Mouse (Mus musculus): ENCODE results near the gene Sh3pxd2a. TPM values are rescaled to one million over a fixed set of nuclear protein-coding genes. Genes with fewer than 3 reads are reported as not detected.
A peak's percentile ranks its signal among the peaks of the same experiment; 100 is the strongest.

Gene Sh3pxd2a
- polyA plus RNA-seq, 1 experiment from 2014 or later, result 7.4 TPM

DNA sequence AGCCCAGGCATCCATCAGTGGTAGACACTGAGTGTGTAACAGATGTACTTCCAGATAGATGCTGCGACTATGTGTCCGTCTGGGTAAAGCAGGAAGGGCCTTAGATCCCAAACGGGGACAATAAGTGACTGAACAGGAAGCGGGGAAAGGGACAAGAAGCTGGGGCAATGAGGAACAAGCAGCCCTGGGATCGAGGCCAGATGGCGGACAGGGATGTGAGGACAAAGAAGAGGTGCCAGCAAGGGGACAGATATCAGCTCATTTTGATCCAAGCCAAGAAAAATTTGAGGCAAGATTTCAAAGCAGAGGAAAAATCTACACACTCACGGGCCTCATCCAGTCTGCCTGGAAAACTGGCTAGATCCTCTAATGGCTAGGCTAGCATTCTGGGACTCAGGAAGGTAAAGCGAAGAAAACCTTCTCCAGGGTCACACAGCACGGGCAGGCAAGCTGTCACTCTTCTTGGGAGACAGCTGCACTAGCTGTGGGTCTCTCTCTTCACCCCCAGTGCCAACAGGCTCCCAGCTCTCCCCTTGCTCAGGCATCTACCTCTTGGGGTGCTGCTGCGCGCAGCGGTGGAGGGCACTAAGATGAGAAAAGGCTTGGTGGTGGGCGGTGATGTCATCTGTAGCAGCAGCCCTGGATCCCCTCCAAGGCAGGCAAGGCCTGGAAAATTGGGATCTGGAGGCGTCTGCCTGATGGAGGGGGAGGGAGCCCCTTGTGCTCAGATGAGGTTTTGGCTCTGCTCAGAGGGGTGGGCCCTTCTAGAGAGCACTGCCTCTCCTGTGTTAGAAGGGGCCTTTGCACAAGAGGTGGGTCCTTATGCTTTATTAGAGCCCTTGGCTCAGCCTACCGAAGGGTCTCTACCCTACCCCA lies 146.9 kb downstream of the Sh3pxd2a start:
- Histone ChIP-seq H3K9me3 (replicated peaks; ENCODE audit: control insufficient read depth, low read length) (no peaks in the 10 kb centered on the region), H3K27me3 (ENCODE audit: control insufficient read depth, insufficient read depth, low read length) (no peaks in the 10 kb centered on the region), H3K27ac (replicated peaks; ENCODE audit: low read depth, low read length) (no peak overlapping the region), H3K36me3 (replicated peaks; ENCODE audit: control insufficient read depth, insufficient read depth, low read depth, low read length) (no peaks in the 10 kb centered on the region), H3K9ac (replicated peaks; ENCODE audit: low read length) (no peak overlapping the region), H3K4me3 (ENCODE audit: low read depth, low read length) (no peak overlapping the region), H3K4me2 (ENCODE audit: low read depth, low read length) (no peak overlapping the region), H3K4me1 (ENCODE audit: control insufficient read depth, insufficient read depth, low read length) (peaks cover 14% of the 10 kb centered on the region)
- no peak for DNase-seq (ENCODE audit: low spot score)
- 68% methylated on average over 15 of the region's 15 CpGs for WGBS
- ATAC-seq (replicated peaks; ENCODE audit: insufficient number of reproducible peaks, low FRiP score, low TSS enrichment, low read depth), result no peak

DNA sequence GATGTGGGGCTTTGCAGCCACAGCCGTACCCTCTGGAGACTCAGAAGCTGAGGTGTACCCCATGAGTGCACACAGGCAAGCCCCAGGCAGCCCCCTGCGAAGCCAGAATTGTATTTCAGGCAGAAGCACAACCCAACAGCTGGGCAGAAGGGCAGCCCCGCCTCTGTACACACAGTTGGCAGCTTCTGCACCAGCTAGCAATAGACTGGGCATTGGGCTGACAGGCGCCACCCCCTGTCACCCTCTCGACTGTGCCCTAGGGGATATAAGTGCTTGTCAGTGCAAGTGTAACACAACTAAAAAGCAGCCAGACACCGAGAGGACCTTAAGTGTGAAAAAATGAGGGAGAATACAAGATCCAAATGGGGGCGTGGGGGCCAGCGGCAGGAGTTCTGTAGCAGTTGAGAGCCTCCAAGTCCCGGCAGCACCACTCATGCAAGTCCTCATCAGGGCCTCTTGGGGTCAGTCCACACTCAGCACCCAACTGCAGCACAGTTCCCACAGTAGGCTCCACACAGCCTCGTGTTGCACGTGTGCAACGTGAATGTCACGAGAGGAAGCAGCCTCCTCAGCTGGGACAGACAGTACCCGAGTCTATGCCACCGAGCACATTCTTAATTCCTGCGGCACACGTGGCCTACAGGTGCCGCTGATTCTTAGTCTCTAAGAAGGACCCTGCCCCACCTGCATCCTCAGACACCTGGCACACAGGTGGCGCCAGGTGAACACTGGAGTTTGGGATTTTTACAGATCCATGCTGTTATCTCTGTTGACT lies 147.7 kb downstream of the Sh3pxd2a start:
- no peak for ATAC-seq (replicated peaks; ENCODE audit: insufficient number of reproducible peaks, low FRiP score, low TSS enrichment, low read depth)
- H3K4me3 ChIP-seq (ENCODE audit: low read depth, low read length), result no peak overlapping the region
- H3K9ac ChIP-seq (replicated peaks; ENCODE audit: low read length), result 0 out of 2 replicates have a peak overlapping the region, but pooled peaks have one; percentile 4
- no peak overlapping the region for H3K27ac ChIP-seq (replicated peaks; ENCODE audit: low read depth, low read length)
- no peak overlapping the region for H3K4me2 ChIP-seq (ENCODE audit: low read depth, low read length)
- no peaks in the 10 kb centered on the region for H3K36me3 ChIP-seq (replicated peaks; ENCODE audit: control insufficient read depth, insufficient read depth, low read depth, low read length)
- H3K4me1 ChIP-seq (ENCODE audit: control insufficient read depth, insufficient read depth, low read length), result peaks cover 15% of the 10 kb centered on the region
- H3K27me3 ChIP-seq (ENCODE audit: control insufficient read depth, insufficient read depth, low read length), result no peaks in the 10 kb centered on the region
- no peaks in the 10 kb centered on the region for H3K9me3 ChIP-seq (replicated peaks; ENCODE audit: control insufficient read depth, low read length)
- WGBS, result 66% methylated on average over 19 of the region's 19 CpGs
- DNase-seq (ENCODE audit: low spot score), result no peak

DNA sequence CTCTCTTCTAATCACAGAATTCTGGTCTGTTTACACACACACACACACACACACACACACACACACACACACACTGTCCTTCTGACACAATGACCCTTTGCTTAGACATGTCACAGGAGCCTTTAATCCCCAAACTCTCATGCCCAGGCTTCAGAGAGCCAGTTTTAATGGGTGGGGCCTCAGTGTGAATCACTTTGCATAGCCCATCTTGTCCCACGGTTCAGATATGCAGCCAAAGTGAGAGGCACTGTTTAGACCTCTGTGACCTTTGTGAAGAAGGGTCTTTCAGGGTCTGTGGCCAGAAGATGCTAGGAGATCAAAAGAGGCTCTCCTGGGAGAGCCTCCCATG lies 148.3 kb downstream of the Sh3pxd2a start:
- H3K27ac ChIP-seq (replicated peaks; ENCODE audit: low read depth, low read length), result no peak overlapping the region
- DNase-seq (ENCODE audit: low spot score) (no peak), ATAC-seq (replicated peaks; ENCODE audit: insufficient number of reproducible peaks, low FRiP score, low TSS enrichment, low read depth) (no peak)
- no peaks in the 10 kb centered on the region for H3K36me3 ChIP-seq (replicated peaks; ENCODE audit: control insufficient read depth, insufficient read depth, low read depth, low read length)
- peaks cover 16% of the 10 kb centered on the region for H3K4me1 ChIP-seq (ENCODE audit: control insufficient read depth, insufficient read depth, low read length)
- H3K4me2 ChIP-seq (ENCODE audit: low read depth, low read length), result no peak overlapping the region
- no peaks in the 10 kb centered on the region for H3K9me3 ChIP-seq (replicated peaks; ENCODE audit: control insufficient read depth, low read length)
- no peaks in the 10 kb centered on the region for H3K27me3 ChIP-seq (ENCODE audit: control insufficient read depth, insufficient read depth, low read length)
- WGBS, result 19% methylated on average over 1 of the region's 1 CpGs
- 0 out of 2 replicates have a peak overlapping the region, but pooled peaks have one; percentile 4 for H3K9ac ChIP-seq (replicated peaks; ENCODE audit: low read length)
- H3K4me3 ChIP-seq (ENCODE audit: low read depth, low read length), result no peak overlapping the region

DNA sequence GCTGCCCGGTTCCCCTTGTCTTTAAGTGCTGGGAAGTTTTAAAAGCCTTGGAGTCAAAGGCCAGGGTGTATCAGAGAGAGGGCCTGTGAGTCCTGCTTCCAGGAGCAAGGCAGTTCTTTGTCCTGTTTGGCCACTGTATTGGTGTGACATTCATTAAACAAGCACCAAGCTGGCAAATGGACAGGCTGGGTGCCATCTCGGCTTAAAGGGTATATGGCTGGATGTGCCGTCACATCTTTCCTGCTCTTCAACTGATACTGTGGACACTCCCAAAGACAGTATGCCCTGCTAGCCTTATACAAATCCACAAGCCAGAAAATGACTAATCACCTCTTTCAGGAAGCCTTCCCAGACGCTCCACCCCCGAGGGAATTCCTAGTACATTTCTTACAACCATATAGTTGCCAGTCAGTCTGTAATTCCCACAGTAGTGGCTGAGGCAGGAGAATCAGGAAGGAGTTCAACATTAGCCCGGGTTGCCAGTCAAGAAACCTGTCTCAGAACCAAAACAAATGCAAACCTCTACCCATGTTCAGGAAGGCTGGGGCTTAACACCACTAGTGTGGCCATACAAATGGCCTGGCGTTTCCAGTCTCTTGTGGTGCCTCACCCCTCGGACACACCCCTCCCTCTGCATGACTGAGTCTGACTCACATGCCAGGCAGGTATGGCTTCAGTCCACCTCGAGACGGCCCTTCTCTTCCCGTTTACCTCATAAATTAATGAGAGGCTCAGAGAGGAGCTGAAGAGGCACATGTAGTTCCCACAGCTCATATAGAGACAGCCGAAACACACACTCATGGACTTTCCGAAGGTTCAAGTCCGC lies 148.9 kb downstream of the Sh3pxd2a start:
- Histone ChIP-seq H3K27ac (replicated peaks; ENCODE audit: low read depth, low read length) (peak overlapping the region; percentile 53; the same call in 1 of the 2 replicates), H3K27me3 (ENCODE audit: control insufficient read depth, insufficient read depth, low read length) (no peaks in the 10 kb centered on the region), H3K4me3 (ENCODE audit: low read depth, low read length) (no peak overlapping the region), H3K36me3 (replicated peaks; ENCODE audit: control insufficient read depth, insufficient read depth, low read depth, low read length) (no peaks in the 10 kb centered on the region; the same call in 1 of the 2 replicates), H3K9me3 (replicated peaks; ENCODE audit: control insufficient read depth, low read length) (no peaks in the 10 kb centered on the region), H3K4me2 (ENCODE audit: low read depth, low read length) (no peak overlapping the region; the same call in 1 of the 2 replicates), H3K9ac (replicated peaks; ENCODE audit: low read length) (peak overlapping the region; percentile 0; the same call in 1 of the 2 replicates), H3K4me1 (ENCODE audit: control insufficient read depth, insufficient read depth, low read length) (peaks cover 14% of the 10 kb centered on the region)
- 54% methylated on average over 14 of the region's 14 CpGs for WGBS
- ATAC-seq (replicated peaks; ENCODE audit: insufficient number of reproducible peaks, low FRiP score, low TSS enrichment, low read depth), result no peak
- no peak for DNase-seq (ENCODE audit: low spot score)

DNA sequence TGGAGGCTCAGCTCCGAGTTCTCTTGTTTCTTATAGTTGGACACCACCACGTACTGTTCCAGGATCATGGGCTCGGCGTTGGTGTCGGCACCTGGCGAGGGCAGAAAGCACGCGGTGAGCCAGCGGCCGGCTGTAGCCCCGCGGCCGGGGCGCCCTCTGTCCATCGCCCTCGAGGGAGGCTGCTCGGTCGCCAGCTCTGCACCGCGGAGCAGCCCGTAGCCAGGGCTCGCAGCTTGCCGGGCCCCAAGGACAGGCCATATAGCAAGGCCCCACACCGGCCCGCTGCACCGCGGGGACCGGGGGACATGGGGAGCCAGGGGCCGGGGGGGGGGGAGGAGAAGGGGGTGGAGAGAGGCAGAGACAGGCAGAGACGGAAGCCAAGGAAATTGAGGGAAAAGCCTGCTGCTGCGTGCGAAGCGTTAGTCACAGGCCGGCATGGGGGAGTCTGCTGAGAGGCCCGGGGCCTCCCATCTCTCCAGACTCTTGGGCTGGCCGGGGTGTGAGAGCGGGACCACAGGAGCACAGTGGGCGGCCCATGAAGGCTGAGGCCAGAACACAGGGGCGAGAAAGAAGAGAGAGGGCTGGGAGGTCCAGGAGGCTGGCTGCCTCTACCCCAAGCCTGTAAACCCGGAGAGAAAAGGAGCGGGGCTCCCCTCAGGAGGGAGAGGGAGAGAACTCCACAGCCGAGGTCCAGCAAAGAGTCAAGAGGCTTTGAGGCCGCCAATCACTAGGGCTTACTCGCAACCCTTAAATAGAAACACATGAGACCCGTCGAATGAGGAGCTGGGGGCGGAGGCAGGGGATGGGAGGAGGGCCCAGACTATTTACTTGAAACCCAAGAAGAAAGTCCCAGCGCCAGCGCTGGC lies 149.9 kb downstream of the Sh3pxd2a start:
- ATAC-seq (replicated peaks; ENCODE audit: insufficient number of reproducible peaks, low FRiP score, low TSS enrichment, low read depth) (peak; percentile 72), DNase-seq (ENCODE audit: low spot score) (peak; percentile 95)
- H3K4me1 ChIP-seq (ENCODE audit: control insufficient read depth, insufficient read depth, low read length), result peaks cover 10% of the 10 kb centered on the region
- no peaks in the 10 kb centered on the region for H3K27me3 ChIP-seq (ENCODE audit: control insufficient read depth, insufficient read depth, low read length)
- peak overlapping the region; percentile 64 for H3K4me3 ChIP-seq (ENCODE audit: low read depth, low read length)
- 2% methylated on average over 49 of the region's 49 CpGs for WGBS
- peak overlapping the region; percentile 96 for H3K4me2 ChIP-seq (ENCODE audit: low read depth, low read length)
- no peaks in the 10 kb centered on the region; the same call in 1 of the 2 replicates for H3K36me3 ChIP-seq (replicated peaks; ENCODE audit: control insufficient read depth, insufficient read depth, low read depth, low read length)
- H3K9ac ChIP-seq (replicated peaks; ENCODE audit: low read length), result peak overlapping the region; percentile 95
- H3K9me3 ChIP-seq (replicated peaks; ENCODE audit: control insufficient read depth, low read length), result no peaks in the 10 kb centered on the region
- peak overlapping the region; percentile 90 for H3K27ac ChIP-seq (replicated peaks; ENCODE audit: low read depth, low read length)

DNA sequence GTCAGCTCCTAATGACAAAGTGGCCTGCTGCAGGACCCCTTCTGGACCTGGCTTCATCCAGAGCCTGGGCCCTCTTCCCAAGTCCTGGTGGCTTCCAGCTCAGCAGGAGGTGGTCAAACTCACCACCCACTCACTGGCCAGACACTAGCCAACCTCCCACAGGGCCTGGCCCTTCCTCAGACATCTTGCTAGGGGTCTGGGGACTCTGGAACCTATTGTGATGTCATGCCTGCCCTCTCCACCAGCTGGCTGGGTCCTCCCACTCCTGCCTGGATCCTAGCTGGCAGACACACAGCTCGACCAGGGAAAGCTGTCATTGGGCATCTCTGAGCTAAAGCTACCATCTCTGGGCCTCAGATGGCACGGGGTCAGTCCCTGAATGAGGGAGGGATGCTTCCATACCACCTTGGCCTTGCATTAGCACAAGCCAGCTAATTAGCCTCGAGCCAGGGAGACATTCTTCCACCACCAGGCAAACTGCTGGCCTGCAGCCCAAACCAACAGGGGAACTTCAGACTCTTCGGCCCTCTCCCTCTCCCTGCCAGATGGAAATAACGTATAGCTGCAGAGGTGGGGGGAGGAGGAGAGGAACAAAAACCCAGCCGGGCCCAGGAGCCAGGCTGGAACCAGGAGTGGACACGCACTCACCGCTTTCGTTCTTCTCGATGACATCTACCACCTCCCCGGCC lies 150.7 kb downstream of the Sh3pxd2a start:
- ATAC-seq (replicated peaks; ENCODE audit: insufficient number of reproducible peaks, low FRiP score, low TSS enrichment, low read depth), result 0 out of 2 replicates have a peak, but pooled peaks have one; percentile 3
- H3K9me3 ChIP-seq (replicated peaks; ENCODE audit: control insufficient read depth, low read length), result no peaks in the 10 kb centered on the region
- H3K4me1 ChIP-seq (ENCODE audit: control insufficient read depth, insufficient read depth, low read length), result peaks cover 10% of the 10 kb centered on the region
- H3K27me3 ChIP-seq (ENCODE audit: control insufficient read depth, insufficient read depth, low read length), result no peaks in the 10 kb centered on the region
- peak overlapping the region; percentile 64 for H3K4me3 ChIP-seq (ENCODE audit: low read depth, low read length)
- DNase-seq (ENCODE audit: low spot score), result peak; percentile 45
- H3K9ac ChIP-seq (replicated peaks; ENCODE audit: low read length), result peak overlapping the region; percentile 95
- 8% methylated on average over 10 of the region's 11 CpGs for WGBS
- H3K4me2 ChIP-seq (ENCODE audit: low read depth, low read length), result peak overlapping the region; percentile 96
- no peaks in the 10 kb centered on the region; the same call in 1 of the 2 replicates for H3K36me3 ChIP-seq (replicated peaks; ENCODE audit: control insufficient read depth, insufficient read depth, low read depth, low read length)
- peak overlapping the region; percentile 90 for H3K27ac ChIP-seq (replicated peaks; ENCODE audit: low read depth, low read length)

Measured in embryonic facial prominence, embryonic 11.5 days (tissue).